Mouse (Mus musculus) stomach, postnatal 0 days (tissue): Measurements from ENCODE around the gene Vps53.

Source experiments
- CTCF ChIP-seq: IDR thresholded peaks from 2 replicates; pipeline ENCODE4 v1.5.1; 2016; ENCODE audit warnings: antibody characterized with exemption, low read depth, mild to moderate bottlenecking, moderate library complexity
- EP300 ChIP-seq: optimal IDR thresholded peaks from 2 replicates; pipeline ENCODE3; 2016; ENCODE audit warnings: antibody characterized with exemption

DNA sequence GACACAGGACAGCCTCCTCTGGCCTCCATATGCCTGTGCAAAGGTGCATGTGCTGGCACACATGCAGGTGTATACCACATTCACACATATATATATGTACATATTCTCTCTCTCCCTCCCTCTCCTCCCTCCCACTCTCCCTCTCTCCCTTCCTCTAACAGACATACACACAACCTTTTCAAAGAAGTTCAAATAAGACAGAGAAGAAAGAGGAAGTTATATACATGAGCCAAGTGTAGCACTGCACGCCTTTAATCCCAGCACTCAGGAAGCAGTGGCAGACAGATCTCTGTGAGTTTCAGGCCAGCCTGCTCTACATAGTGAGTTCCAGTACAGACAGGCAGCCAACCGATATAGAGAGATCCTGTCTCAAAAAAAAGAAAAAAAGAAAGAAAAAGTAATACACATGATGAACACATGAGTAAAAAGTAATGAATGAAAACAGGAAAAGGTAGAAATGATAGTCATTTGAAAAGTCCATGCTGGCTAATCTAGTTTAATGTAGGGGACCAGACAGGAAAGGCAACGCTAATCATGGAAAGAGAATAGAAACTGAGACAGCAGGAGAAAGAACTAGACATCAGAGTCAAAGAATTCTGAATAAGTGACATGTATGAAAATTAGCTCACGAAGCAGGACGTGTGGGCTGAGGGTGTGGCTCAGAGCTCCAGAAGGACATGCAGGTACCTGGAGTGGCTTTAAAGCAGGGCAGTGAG, 26.1 kb downstream of the Vps53 start:
- no peak for TF ChIP-seq CTCF
- TF ChIP-seq EP300 = no peak
